Mouse (Mus musculus): ENCODE results near the gene Pou2f2.
A peak's percentile ranks its signal among the peaks of the same experiment; 100 is the strongest.

The Pou2f2 gene

GRCm38 (mm10) chr7:25179606-25180161 lies at the start of gene Pou2f2:
Gene Pou2f2, minus strand, starts transcription at chr7:25179726.
- peak; percentile 82 for DNase-seq

- no peak for DNase-seq
These were observed 48.2 kb upstream of the Pou2f2 start for GRCm38 (mm10) chr7:25227523-25228300.

GRCm38 (mm10) chr7:25222275-25222967 lies 42.9 kb upstream of the Pou2f2 start:
- DNase-seq, result peak; percentile 54

- DNase-seq, result peak; percentile 97
These were observed 41.8 kb upstream of the Pou2f2 start, which contains the start of gene Zfp526 for GRCm38 (mm10) chr7:25221102-25221883. Gene Zfp526, plus strand, starts transcription at chr7:25221425.

- DNase-seq, result no peak
These were observed 41.1 kb upstream of the Pou2f2 start, which contains the start of gene Dedd2 for GRCm38 (mm10) chr7:25220457-25221101. Gene Dedd2, minus strand, starts transcription at chr7:25220615.

GRCm38 (mm10) chr7:25219756-25220456 lies 40.4 kb upstream of the Pou2f2 start:
- peak; percentile 98 for DNase-seq

- DNase-seq, result no peak
These were observed 39.9 kb upstream of the Pou2f2 start for GRCm38 (mm10) chr7:25219416-25219750.

- DNase-seq, result peak; percentile 60
These were observed 39.3 kb upstream of the Pou2f2 start for GRCm38 (mm10) chr7:25218705-25219415.

GRCm38 (mm10) chr7:25217653-25218395 lies 38.3 kb upstream of the Pou2f2 start:
- DNase-seq, result peak; percentile 58

- no peak for DNase-seq
These were observed 34.6 kb upstream of the Pou2f2 start for GRCm38 (mm10) chr7:25214172-25214571.

- DNase-seq, result no peak
These were observed 33.6 kb upstream of the Pou2f2 start for GRCm38 (mm10) chr7:25213099-25213498.

- no peak for DNase-seq
These were observed 31.0 kb upstream of the Pou2f2 start for GRCm38 (mm10) chr7:25210482-25210881.

GRCm38 (mm10) chr7:25209161-25209622 lies 29.7 kb upstream of the Pou2f2 start:
- no peak for DNase-seq

GRCm38 (mm10) chr7:25206094-25206830 lies 26.7 kb upstream of the Pou2f2 start:
- DNase-seq, result peak; percentile 67

GRCm38 (mm10) chr7:25205355-25206093 lies 26.0 kb upstream of the Pou2f2 start:
- DNase-seq, result no peak

- no peak for DNase-seq
These were observed 24.1 kb upstream of the Pou2f2 start for GRCm38 (mm10) chr7:25203624-25204023.

GRCm38 (mm10) chr7:25197384-25198018 lies 18.0 kb upstream of the Pou2f2 start:
- no peak for DNase-seq

- no peak for DNase-seq
These were observed 16.6 kb upstream of the Pou2f2 start for GRCm38 (mm10) chr7:25196107-25196506.
